Mouse (Mus musculus) hematopoietic stem cell, adult 5-6 weeks (primary cell): Measurements from ENCODE around the gene Gaa. TPM values are rescaled to one million over a fixed set of nuclear protein-coding genes. Genes with fewer than 3 reads are reported as not detected.
"Not testable (repeated sequence)": the region's sequence is repeated elsewhere in the genome, so short reads cannot be mapped to it uniquely, and the experiment has no call there.

Experiments used
- ATAC-seq, 2 experiments: fragments of 125-278 bp in 1 of 2; replicated peaks in 1 of 2; 2 replicates each; pipeline ENCODE4 v1.8.0; 2016 to 2017; ENCODE audit warnings: inconsistent platforms in 2 of 2, mild to moderate bottlenecking in 2 of 2, moderate number of reproducible peaks in 2 of 2, low read depth in 1 of 2, moderate TSS enrichment in 1 of 2; ENCODE audit not compliant: low FRiP score in 2 of 2, poor library complexity in 2 of 2, severe bottlenecking in 2 of 2, insufficient read depth in 1 of 2, low TSS enrichment in 1 of 2
- total RNA-seq: library from RNA; stranded (forward); fragments of 172-1452, 232-1000 nt; gene quantifications from 2 replicates; pipeline ENCODE4 v1.2.3, GENCODE M21; 2017

The Gaa gene
- total RNA-seq, 1 experiment from 2014 or later = 24.5 TPM

GRCm38 (mm10) chr11:119239480-119239879 is 28.2 kb upstream of the Gaa start:
- ATAC-seq = no peak

GRCm38 (mm10) chr11:119245543-119245942 is 22.1 kb upstream of the Gaa start:
- not testable (repeated sequence) for ATAC-seq

GRCm38 (mm10) chr11:119249011-119249410 is 18.7 kb upstream of the Gaa start:
- ATAC-seq = peak; percentile 51 to 55

GRCm38 (mm10) chr11:119250998-119251397 is 16.7 kb upstream of the Gaa start:
- ATAC-seq = no peak

GRCm38 (mm10) chr11:119252854-119253541 is 14.7 kb upstream of the Gaa start:
- ATAC-seq = peak; percentile 85 to 86

GRCm38 (mm10) chr11:119256557-119256956 is 11.1 kb upstream of the Gaa start:
- ATAC-seq = not testable (repeated sequence)

GRCm38 (mm10) chr11:119258216-119258571 is 9.5 kb upstream of the Gaa start:
- no peak for ATAC-seq

GRCm38 (mm10) chr11:119258572-119259322 is 8.9 kb upstream of the Gaa start:
- peak; percentile 27 to 65 for ATAC-seq

- ATAC-seq = no peak
Measured at GRCm38 (mm10) chr11:119259977-119260376, 7.7 kb upstream of the Gaa start.

GRCm38 (mm10) chr11:119264413-119264812 is 3.3 kb upstream of the Gaa start:
- no peak for ATAC-seq

- ATAC-seq = no peak
Measured at GRCm38 (mm10) chr11:119265811-119266210, 1.9 kb upstream of the Gaa start.

GRCm38 (mm10) chr11:119267241-119267674 is 429 bp upstream of the Gaa start:
- peak in 1 of 2 experiments; percentile 2; a peak in 1 of 4 replicates for ATAC-seq

- no peak for ATAC-seq
Measured at GRCm38 (mm10) chr11:119268557-119269195, 989 bp downstream of the Gaa start.

GRCm38 (mm10) chr11:119272492-119272891 is 4.8 kb downstream of the Gaa start:
- ATAC-seq = not testable (repeated sequence)

GRCm38 (mm10) chr11:119273186-119273930 is 5.7 kb downstream of the Gaa start:
- ATAC-seq = no peak

- no peak for ATAC-seq
Measured at GRCm38 (mm10) chr11:119281030-119281429, 13.3 kb downstream of the Gaa start.

GRCm38 (mm10) chr11:119285791-119286527 is 18.3 kb downstream of the Gaa start:
- no peak for ATAC-seq
